Mouse (Mus musculus): Measurements from ENCODE around the gene Msrb2. TPM values are rescaled to one million over a fixed set of nuclear protein-coding genes. Genes with fewer than 3 reads are reported as not detected.

Gene Msrb2
- total RNA-seq, 2 experiments from 2014 or later: 0.61 TPM; not detected in 1

DNA sequence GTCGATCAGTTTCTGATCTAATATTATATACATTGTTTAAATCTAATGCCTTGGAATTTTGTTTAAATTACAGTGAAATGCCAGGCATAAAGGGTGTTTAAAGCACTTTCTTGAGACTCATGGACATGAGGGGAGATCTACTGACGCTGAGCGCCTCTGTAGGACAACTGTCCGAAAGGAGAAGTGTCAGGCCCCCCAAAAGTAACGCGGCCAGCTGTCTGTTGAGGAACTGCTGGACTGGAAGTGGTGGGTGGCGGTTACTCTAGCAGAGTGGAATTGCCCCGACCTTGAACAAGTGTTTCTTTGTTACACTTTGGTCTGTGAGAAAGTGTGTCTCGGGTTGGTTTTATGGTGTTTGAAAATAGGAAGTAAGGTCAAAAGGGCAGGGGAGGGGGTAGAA, 73.1 kb downstream of the Msrb2 start:
- ATAC-seq (replicated peaks; ENCODE audit: low FRiP score, poor library complexity, severe bottlenecking): no peak

Other genes starting within 250 kb of the Msrb2 start
- gene Armc3, start 172.1 kb upstream of the Msrb2 start, total RNA-seq (2015; ENCODE audit: low replicate concordance): not detected in 2 replicates
- gene Armc3, start 172.1 kb upstream of the Msrb2 start, total RNA-seq (2017; ENCODE audit: low replicate concordance): not detected in 2 replicates
- gene Ptf1a, start 74.2 kb downstream of the Msrb2 start, total RNA-seq (2015; ENCODE audit: low replicate concordance): not detected in 2 replicates
- not detected in 2 replicates for gene Ptf1a, start 74.2 kb downstream of the Msrb2 start, total RNA-seq (2017; ENCODE audit: low replicate concordance)
- not detected in 2 replicates for gene 4921504E06Rik, start 182.5 kb downstream of the Msrb2 start, total RNA-seq (2015; ENCODE audit: low replicate concordance)
- gene 4921504E06Rik, start 182.5 kb downstream of the Msrb2 start, total RNA-seq (2017; ENCODE audit: low replicate concordance): not detected in 2 replicates